Mouse (Mus musculus): ENCODE measurements around the gene Ubfd1.

Ubfd1 gene

DNA sequence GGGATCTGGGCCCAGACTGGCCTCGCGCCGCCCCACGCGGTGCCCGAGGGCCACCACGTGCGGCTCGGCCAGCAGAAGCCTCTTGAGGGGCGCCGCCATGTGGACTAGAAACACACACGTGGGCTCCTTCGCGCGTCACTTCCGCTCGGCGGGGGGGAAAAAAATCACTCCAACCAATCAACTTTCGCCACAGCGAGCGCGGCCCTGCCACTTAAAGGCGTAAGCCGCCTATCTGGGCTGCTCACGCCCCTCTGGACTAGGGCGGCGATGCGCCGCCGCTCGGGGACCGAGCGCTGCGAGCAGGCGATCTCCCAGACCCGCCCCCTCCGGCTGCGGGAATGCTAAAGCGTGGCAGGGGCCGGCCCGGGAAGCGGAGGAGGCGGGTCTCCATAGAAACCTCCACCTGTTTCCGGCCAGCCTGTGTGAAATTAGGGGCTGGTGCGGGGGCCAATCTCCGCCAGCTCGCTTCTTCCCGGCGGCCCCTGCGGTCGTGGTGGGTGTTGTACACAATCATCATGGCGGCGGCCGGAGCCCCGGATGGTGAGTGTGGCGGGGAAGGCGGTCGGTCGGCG is at the start of gene Ubfd1, which contains the start of gene Ears2:
TSS of gene Ubfd1 (plus strand) at position 231 of the 572 bp plus-strand sequence.
TSS of gene Ears2 (minus strand) at position 319 of the 572 bp plus-strand sequence.
- peak; percentile 91 for DNase-seq

DNA sequence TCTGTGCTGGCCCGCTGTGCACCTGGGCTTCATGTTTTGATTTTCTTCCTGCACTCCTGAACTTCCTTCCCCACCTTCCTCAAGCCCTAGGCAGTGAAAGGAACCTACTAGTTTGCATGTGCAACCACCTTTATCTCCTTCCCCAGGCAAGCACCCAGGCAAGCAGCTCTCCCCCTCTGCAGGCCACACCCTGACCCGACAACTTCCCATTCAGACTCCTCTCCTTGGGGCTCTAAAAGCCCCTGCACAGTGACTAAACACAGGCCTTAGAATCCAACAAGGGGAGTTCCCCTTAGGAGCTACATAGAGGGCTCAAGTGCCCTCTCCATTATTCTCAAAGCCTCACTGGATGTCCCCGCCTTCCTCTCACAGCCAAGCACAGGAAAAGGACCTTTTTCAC is 48.7 kb upstream of the Ubfd1 start:
- DNase-seq = no peak

DNA sequence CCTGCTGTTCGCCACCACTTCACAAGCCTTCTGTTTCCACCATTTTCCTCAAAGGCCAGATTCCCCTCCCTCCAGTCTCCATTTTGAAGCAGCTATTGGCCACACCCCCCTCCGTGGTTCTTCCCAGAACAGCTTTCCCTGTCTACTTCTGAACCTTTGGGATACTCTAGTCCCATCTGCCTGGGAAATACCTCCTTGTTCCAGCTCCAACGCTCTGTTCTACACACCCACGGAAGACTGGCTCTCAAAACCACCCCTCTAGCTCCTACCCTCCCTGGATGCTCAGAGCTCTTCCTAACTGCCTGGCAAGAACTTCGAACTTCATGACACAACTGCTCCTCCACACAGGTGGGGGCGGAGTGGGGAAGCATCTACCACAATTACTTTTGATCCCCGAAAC is 48.0 kb upstream of the Ubfd1 start:
- no peak for DNase-seq

DNA sequence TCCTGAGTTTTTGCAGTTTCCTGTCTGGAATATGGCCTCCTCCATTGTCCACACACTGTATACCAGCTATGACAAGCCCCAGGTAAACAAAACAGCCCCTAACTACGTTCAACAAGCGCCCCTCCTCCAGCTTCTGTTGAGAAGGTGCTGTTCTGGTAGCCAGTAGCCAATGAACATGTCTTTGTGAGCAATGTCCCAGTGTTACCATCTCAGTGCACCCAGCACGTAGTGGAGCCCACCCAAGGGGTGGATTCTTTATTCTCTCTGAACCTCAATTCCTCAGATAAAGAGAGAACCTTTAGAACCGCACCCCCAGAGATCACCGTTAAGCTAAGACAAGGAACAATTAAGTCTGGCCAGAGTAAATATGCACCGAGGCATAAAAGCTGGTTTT is 46.7 kb upstream of the Ubfd1 start:
- no peak for DNase-seq

DNA sequence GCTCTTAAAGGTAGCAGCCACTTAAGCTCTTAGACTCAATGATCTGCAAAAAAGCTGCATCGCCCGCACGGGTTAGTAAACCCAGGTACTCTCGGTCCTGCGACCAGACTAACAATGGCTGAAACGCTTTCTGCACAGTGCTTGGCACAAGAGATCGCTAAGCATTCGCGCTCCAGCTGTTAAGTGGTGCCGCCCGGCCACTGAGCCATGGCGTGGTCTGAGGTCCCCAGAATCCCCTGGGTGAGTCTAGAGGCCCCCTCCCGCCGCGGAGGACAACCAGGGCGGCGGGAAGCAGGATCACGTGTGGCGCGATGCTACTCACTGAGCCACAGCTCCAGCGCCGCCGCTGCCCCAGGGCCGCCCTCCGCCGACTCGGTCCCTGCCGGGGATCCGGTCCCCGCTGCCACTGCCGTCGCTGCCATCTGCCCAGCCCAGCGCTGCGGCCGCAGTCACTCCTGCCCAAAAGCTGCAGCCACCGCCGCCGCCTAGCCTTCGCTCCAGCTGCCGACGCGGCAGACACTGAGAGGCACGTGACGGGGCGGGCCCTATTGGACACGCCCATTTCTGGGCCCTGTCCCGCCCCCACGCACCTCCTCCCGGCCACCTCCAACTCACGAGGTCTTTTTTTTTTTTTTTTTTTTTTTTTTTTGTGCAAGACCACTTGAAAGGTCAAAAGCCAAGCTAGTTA is 46.2 kb upstream of the Ubfd1 start, which contains the start of gene Gga2:
TSS of gene Gga2 (minus strand) at position 556 of the 688 bp plus-strand sequence.
- DNase-seq = peak; percentile 88

DNA sequence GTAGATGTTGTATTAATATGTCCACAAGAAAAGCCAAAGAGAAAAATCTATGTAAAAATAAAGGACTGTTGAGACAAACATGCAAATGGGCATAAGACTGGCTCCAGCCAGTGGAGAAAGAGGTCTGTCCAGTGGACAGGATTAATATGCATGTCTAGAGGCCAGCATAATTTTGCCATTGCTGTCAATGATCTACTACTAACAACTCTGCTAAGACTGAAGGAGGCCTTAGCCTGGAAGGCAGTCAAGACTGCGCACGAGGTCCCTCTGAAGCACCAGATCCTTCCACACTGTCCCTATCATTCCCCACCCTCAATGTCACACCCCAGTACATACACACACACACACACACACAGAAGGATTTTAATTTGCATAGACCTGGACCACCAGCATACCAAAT is 44.8 kb upstream of the Ubfd1 start:
- DNase-seq = no peak

DNA sequence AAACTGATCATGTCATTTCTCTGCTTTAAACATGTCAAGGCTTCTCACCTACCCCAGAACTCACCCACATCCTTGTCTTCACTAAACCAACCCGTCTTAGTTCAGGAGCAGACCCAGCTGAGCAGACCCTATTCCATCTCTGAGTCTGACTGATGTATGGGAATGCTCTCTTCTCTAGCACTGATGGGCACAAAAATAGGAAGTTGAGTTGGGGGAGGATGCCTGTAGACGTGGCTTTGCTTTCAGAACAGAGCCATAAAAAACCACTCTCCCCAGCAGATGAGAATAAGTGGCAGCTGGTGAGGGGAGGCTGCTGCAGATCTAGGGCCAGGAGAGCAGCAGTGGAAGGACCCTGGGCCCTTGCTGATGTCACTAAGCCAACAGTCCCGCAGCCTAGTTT is 33.6 kb upstream of the Ubfd1 start:
- no peak for DNase-seq

DNA sequence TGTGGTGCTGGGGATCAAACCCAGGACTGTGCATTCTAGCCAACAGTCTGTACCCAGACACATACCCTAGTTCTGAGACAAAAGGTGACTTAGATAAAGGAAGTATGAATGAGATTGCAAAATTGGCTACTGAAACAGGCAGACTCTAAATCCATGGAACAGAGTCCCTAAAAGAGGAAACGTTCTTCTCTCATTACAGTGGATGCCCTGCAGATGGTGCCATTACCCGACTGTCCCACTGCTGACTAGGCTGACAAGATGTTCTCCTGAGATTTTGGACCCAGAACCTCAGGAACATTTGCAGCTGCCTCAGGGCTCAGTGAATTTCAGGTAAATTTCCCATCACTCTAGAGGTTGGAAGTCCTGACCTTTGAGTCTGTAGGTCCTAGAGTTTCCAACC is 32.6 kb upstream of the Ubfd1 start:
- no peak for DNase-seq

DNA sequence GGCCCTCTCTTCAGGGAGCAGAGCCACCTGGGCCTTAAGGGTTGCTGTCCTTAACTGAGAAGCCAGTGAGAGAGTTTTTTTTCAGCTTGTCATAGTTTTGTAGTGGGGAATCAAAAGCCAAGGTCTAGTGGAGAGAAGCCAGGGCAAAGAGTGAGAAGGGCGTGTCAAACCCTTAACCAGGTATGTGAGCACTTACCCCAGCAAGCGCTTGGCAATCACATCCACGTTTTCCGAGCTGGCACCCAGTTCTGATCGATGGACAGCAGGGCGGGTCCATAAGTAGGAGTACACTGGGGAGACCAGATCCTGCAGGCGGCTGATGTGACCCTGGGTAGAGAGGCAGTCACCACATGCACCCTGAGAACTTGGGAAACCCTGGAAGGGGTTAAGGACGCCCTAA is 22.9 kb upstream of the Ubfd1 start:
- no peak for DNase-seq

DNA sequence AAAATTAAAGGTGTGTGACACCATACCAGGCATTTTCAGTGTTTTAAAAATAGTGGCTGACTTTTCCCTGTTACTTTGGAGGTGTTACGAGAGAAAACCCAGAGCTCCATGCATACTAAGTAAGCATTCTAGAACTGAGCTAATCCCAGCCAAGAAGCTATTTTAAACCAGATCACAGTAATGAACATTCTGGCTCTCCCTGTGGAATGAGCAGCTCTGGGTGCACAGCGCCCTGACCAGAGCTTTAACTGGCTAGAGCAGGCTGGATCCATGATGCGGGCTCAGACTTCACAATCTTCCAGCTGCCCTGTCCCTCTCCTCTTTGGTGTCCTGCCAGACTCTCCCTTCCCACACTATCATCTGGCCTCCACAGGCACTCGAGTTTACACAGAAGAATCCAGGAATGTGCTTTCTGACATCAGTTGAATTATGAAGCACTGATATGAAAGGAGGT is 21.8 kb upstream of the Ubfd1 start:
- DNase-seq = no peak

DNA sequence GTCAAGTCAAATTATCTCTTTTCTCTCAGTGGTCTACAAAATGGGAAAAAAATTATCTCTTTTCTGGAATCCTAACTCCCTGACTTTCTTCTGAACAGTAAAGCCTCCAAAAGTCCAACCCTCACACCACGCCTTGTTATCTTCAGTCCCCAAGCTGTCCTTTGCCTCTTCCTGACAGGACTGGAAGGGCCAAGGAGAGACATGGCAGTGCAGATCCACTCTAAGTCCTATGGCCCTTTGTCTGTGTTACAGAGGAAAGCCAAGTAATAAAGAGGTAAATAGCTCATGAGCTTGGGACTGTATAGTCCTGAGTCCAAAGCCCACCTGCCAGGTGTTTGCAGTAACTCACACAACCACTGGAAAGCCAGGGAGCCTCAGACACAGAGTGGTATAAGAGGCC is 21.3 kb upstream of the Ubfd1 start:
- no peak for DNase-seq

DNA sequence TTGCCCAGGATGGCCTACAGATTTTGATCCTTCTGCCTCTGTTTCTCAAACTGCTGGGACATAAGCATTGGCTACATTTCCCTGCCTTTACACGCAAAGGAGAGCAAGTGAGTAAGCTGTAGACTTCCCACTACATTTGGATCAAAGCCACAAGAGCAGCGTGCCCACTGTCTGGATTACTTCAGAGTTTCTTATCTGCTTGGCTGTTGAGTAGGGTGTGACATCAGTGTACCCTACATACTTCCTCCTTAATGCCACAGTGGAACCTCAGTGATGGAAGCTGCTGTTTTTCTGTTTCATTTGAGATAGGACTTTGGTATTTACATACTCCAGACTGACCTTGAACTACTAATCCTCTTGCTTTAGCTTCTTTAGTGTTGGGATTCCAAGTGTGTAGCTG is 20.2 kb upstream of the Ubfd1 start:
- no peak for DNase-seq

DNA sequence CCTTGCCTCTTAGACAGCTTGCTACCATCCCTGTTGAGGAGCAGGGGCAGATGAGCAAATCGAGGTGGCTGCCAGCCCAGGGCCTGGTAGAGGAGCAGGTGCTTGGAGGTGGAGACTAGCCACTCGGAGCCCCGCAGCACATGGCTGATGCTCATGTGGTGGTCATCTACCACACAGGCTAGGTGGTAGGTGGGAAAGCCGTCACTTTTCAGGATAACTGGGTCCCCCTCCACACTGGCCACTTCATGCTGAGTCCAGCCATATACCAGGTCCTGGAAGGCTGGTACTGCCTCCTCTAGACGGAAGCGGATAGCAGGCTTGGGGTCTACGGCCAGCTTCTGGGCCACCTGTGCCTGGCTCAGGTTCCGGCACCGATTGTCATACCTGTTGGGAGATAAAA is 18.8 kb upstream of the Ubfd1 start:
- no peak for DNase-seq

DNA sequence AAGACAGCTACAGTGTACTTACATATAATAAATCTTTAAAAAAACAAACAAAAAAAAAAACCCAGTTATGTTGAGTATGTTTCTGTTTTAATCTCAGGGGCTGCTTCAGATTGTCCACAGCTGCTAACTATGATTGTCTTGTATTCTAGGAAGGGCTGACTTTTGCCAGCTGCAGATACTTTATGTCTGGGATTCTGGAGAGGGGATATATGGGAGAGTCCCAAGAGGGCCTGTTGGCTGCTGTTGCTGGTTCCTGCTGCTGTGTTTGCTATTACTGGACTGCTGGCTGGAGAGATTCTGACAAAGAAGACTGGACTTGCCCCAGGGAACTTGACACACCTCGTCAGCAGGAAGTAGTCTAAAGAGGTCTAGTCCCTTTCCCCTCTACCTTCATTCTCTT is 16.1 kb upstream of the Ubfd1 start:
- no peak for DNase-seq

DNA sequence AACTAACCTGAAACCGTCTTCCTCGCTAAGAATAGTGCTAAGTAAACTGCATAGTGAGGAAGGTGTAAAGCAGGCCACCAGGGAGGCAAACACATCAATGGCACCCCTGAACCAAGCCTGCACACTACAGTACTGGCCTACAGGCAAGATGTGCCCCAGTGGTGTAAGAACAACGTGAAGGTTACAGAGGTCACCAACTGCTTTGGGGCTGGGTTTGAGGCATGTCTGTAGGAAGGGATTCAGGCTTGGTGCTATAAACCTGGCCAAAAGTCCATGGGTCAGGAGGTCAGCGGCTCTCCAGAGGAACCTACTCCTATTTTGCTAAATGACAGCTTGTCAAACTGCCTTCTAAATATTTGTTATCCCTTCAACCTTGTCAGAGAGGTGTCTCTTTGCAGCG is 10.3 kb upstream of the Ubfd1 start:
- no peak for DNase-seq

DNA sequence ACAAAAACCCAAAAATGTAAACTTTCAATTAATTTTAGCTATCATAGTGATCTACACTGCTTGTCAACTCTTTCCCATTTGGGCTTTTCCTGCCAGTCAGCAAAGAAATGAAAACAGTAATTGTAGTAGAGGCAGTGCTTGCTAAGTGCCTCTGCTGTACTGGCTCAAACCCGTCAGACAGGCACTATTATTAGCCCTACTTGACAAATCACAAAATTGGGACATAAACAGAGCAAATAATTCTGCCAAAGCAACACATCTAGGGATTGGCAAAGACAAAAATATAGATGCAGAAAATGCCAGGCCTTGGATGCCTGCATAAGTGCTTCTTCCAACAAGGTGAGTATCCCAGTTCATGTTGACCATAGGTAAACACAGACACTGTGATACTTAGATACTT is 1.3 kb upstream of the Ubfd1 start:
- no peak for DNase-seq

DNA sequence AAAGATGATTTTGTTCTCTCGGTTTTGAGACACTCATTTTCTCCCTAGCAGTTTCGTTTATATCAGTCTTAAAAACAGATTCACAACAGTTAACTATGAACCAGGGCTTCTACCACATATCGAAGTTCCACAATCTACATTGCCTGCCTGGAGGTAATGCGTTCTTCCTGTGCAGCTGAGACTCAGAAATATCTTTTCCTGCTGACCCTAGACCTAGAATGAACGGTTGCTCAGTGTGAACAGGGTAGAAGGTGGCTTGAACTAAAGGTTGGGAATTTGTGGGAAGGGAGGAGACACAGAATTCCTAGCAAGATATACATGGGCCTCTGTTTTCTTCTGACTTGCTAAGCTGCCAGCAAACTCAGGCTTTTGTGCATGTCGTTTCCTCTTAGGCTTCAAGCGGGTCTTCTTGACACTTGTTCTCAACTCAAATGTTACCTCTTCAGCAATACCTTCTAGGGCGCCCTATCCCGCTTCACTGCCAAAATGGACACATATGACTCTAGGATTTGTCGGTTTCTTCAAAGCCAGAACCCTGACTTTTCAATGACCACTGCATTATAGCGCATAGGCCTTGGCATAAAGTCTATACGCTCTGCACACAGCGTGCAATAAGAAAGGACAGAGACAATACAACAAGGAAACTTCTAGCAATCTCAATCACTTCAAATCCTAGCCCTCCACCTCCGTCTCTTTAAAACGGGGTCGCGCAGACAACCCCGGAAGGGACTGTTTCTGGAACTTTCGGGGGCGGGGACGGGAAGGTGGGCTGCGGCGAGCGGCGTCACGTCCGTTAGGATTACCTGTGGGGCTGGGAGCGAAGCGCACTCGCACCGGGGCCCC is 652 bp upstream of the Ubfd1 start:
- DNase-seq = no peak

DNA sequence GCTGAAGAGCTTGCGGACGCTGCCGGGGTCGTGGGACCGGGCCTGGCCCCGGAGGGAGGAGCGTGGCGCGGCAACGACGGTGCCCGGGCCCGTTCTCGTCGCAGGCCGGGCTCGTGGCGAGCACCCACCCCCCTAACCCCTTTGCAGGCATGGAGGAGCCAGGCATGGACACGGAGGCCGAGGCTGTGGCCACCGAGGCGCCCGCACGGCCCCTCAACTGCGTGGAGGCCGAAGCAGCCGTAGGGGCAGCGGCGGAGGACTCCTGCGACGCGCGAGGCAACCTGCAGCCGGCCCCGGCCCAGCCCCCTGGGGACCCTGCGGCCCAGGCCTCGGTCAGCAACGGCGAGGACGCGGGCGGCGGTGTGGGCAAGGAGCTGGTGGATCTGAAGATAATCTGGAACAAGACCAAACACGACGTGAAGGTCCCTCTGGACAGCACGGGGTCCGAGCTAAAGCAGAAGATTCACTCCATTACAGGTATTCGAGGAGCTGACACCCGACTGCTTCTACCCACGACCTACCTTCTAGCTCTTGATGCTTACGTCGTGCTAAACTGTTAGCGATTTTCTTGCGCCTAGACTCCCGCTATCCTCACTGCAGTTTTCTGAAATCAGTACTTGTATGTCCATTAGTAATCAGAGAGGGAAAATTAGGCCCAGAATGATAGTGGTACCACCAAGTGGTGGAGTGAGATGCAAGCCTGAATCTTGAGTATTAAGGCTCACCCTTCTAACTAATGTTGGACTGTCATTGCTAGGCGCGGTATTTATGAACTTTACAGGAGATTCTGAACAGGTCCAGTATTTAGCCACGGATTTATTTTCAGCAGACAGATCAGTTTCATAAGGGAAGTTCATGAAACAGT is 774 bp downstream of the Ubfd1 start:
- no peak for DNase-seq

DNA sequence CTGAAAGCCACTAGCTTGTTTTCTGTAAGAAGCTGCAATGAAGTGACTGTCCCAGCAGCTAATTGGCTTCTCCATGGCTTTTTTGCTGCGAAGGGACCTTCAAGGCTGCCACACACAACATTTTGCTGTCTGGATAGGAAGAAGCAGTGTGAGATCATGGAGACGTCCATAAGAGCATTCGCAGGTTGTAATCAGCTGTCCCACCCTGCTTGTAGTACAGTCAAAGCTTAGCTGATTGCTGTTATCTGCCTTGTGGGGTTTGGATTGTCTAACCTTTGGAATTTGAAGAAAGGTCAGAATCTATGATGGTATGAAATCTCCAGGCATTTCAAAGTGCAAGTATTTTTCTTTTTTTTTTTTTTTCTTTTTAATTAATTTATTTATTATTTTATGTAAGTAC is 7.4 kb downstream of the Ubfd1 start:
- no peak for DNase-seq

DNA sequence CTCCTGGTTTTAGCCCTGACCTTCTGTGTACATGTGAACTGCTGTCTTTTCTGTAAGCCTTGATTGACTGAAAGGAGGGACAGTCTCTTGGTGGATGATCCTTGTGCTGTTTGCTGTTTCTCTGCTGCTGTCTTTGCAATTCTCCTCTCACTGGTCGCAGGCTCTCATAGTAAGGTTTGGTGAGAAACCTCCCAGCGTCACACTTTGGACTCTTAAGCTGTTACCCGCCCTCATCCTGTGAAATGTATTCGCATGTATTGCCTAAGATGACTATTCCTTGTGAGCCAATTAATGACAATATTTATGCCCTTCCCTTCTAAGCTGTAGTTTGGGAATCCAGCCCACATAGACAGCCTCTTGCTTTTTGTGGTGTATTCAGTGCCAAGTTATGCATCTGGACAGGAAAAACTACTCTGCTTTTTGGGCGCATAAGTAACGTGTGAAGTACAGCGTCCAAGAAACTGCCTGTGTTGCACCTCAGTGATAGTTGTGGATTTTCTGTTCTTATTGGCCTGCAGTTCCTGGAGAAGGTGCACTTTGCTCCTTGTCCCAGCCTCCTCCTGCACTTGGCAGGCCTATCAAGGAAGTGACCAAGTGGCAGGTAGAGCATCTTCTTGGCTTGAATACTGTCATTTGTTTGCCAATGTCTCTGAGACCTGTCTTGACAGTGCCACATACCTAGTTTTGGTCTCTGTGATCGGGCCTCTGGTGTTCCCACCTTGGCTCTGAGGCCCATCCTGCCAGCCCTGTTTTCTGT is 13.0 kb downstream of the Ubfd1 start:
- DNase-seq = no peak

DNA sequence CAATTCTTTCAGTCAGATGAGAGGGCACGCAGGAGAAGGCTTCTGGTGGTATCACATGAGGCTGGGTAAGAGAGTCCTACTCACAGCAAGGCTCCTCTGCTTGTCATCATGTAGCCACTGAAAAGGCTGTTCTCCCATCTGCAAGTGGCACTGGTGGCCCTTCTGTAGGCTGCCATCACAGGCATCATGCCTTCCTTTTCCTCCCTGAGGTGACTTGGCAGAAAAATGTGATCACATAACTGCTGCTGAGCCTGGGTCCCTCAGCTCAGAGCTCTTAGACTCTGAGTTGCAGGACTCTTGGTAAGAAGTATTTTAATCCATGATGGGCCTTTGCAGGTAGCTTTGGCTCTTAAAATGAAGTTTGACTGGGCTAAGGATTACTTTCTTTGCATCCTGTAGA is 14.1 kb downstream of the Ubfd1 start:
- DNase-seq = no peak

All from thymus, postnatal 14 days (tissue).